Mouse (Mus musculus): ENCODE results near the gene Mns1. TPM values are rescaled to one million over a fixed set of nuclear protein-coding genes. Genes with fewer than 3 reads are reported as not detected.
"Not testable (repeated sequence)": the region's sequence is repeated elsewhere in the genome, so short reads cannot be mapped to it uniquely, and the experiment has no call there.

Gene Mns1
- total RNA-seq (2022): 1 to 10 TPM in 2 of 4 experiments, under 1 TPM in 2; 0.55 to 1.4 (median 1.0) TPM

- DNase-seq (ENCODE audit: low spot score in 2 of 2): peak; percentile 82 to 86
These were observed at the start of gene Mns1 for GRCm38 (mm10) chr9:72437822-72438701. Gene Mns1 (plus strand): TSS chr9:72438011.

- DNase-seq (ENCODE audit: low spot score in 2 of 2): no peak
These were observed 48.9 kb upstream of the Mns1 start for GRCm38 (mm10) chr9:72388934-72389333.

- no peak for DNase-seq (ENCODE audit: low spot score in 2 of 2)
These were observed 48.3 kb upstream of the Mns1 start for GRCm38 (mm10) chr9:72389431-72390002.

- no peak for DNase-seq (ENCODE audit: low spot score in 2 of 2)
These were observed 47.3 kb upstream of the Mns1 start for GRCm38 (mm10) chr9:72390321-72391077.

- no peak for DNase-seq (ENCODE audit: low spot score in 2 of 2)
These were observed 45.1 kb upstream of the Mns1 start for GRCm38 (mm10) chr9:72392686-72393085.

GRCm38 (mm10) chr9:72393238-72393637 is 44.6 kb upstream of the Mns1 start:
- DNase-seq (ENCODE audit: low spot score in 2 of 2): no peak

GRCm38 (mm10) chr9:72393869-72394341 is 43.9 kb upstream of the Mns1 start:
- no peak for DNase-seq (ENCODE audit: low spot score in 2 of 2)

GRCm38 (mm10) chr9:72400121-72400520 is 37.7 kb upstream of the Mns1 start:
- no peak for DNase-seq (ENCODE audit: low spot score in 2 of 2)

GRCm38 (mm10) chr9:72401769-72402168 is 36.0 kb upstream of the Mns1 start:
- DNase-seq (ENCODE audit: low spot score in 2 of 2): not testable (repeated sequence)

- DNase-seq (ENCODE audit: low spot score in 2 of 2): no peak
These were observed 34.4 kb upstream of the Mns1 start for GRCm38 (mm10) chr9:72403421-72403820.

- no peak for DNase-seq (ENCODE audit: low spot score in 2 of 2)
These were observed 33.4 kb upstream of the Mns1 start for GRCm38 (mm10) chr9:72404446-72404845.

GRCm38 (mm10) chr9:72404934-72405333 is 32.9 kb upstream of the Mns1 start:
- no peak for DNase-seq (ENCODE audit: low spot score in 2 of 2)

- DNase-seq (ENCODE audit: low spot score in 2 of 2): no peak
These were observed 31.8 kb upstream of the Mns1 start for GRCm38 (mm10) chr9:72405882-72406638.

GRCm38 (mm10) chr9:72408131-72408586 is 29.7 kb upstream of the Mns1 start:
- peak; percentile 43 to 59 for DNase-seq (ENCODE audit: low spot score in 2 of 2)

- no peak for DNase-seq (ENCODE audit: low spot score in 2 of 2)
These were observed 28.2 kb upstream of the Mns1 start for GRCm38 (mm10) chr9:72409381-72410225.

GRCm38 (mm10) chr9:72411746-72412145 is 26.1 kb upstream of the Mns1 start:
- no peak for DNase-seq (ENCODE audit: low spot score in 2 of 2)

GRCm38 (mm10) chr9:72418443-72418842 is 19.4 kb upstream of the Mns1 start:
- DNase-seq (ENCODE audit: low spot score in 2 of 2): no peak

GRCm38 (mm10) chr9:72420490-72420889 is 17.3 kb upstream of the Mns1 start:
- DNase-seq (ENCODE audit: low spot score in 2 of 2): no peak

- DNase-seq (ENCODE audit: low spot score in 2 of 2): no peak
These were observed 15.5 kb upstream of the Mns1 start for GRCm38 (mm10) chr9:72422284-72422683.

- no peak for DNase-seq (ENCODE audit: low spot score in 2 of 2)
These were observed 15.1 kb upstream of the Mns1 start for GRCm38 (mm10) chr9:72422753-72423152.
